Mouse (Mus musculus): ENCODE measurements around the gene Gm15262. TPM values are rescaled to one million over a fixed set of nuclear protein-coding genes. Genes with fewer than 3 reads are reported as not detected.
"Not testable (repeated sequence)": the region's sequence is repeated elsewhere in the genome, so short reads cannot be mapped to it uniquely, and the experiment has no call there.

The Gm15262 gene
- not detected in 2 replicates for polyA plus RNA-seq (2012; rRNA removed)

DNA sequence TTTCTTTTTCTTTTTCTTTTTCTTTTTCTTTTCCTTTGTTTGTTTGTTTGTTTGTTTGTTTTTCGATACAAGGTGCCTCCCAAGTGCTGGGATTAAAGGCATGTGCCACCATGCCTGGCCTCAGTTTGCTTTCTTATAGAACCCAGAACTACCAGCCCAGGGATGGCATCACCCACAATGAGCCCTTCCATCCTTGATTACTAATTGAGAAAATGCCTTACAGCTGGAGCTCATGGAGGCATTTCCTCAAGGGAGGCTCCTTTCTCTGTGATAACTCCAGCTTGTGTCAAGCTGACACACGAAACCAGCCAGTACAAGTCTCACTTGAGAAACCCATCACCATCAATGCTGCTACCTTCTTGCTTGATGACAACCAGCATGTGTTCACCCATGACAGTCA, at the start of gene Gm15262:
TSS of gene Gm15262 (plus strand) at position 301 of the 400 bp plus-strand sequence.
- not testable (repeated sequence) for DNase-seq; H3K4me1 ChIP-seq (ENCODE audit: control insufficient read depth, insufficient read depth, low read length); H3K27ac ChIP-seq (ENCODE audit: insufficient read depth, low read depth, low read length); H3K36me3 ChIP-seq (ENCODE audit: control insufficient read depth, insufficient read depth, low read length); H3K4me3 ChIP-seq (ENCODE audit: insufficient read depth, low read depth, low read length); H3K27me3 ChIP-seq (replicated peaks; ENCODE audit: control insufficient read depth, insufficient read depth, low read length)
- WGBS, result 74% methylated on average over 2 of the region's 2 CpGs

DNA sequence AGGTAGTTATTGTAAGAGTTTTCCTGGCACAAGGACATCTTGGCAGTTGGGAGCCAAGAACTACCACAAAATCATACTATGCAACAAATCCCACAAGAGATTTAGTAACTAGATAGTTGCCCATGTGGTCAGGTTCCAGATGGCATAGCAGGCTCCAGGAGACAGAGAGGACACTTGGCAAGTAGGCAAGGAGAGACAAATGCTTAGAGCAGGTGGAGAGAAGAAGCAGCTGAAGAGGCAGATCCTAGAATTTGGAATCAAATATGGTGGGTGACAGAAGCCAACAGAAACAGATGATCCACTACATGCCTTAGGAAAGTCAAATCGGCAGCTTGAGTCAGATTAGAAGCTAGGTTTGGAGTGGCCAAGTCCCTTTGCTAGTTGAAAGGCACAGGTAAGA, 20.9 kb downstream of the Gm15262 start:
- H3K36me3 ChIP-seq (ENCODE audit: control insufficient read depth, insufficient read depth, low read length), result no peaks in the 10 kb centered on the region
- no peak overlapping the region for H3K4me3 ChIP-seq (ENCODE audit: insufficient read depth, low read depth, low read length)
- H3K27ac ChIP-seq (ENCODE audit: insufficient read depth, low read depth, low read length), result no peak overlapping the region
- no peak for TF ChIP-seq CTCF (conservative IDR thresholded peaks at IDR 0.05; ENCODE audit: insufficient read depth, insufficient read length, low read depth, low read length)
- TF ChIP-seq POLR2A (IDR thresholded peaks at IDR 0.05; ENCODE audit: low read depth, low read length), result no peak
- 95% methylated on average over 1 of the region's 1 CpGs for WGBS
- no peaks in the 10 kb centered on the region for H3K4me1 ChIP-seq (ENCODE audit: control insufficient read depth, insufficient read depth, low read length)
- no peak for DNase-seq
- H3K27me3 ChIP-seq (replicated peaks; ENCODE audit: control insufficient read depth, insufficient read depth, low read length), result no peaks in the 10 kb centered on the region

DNA sequence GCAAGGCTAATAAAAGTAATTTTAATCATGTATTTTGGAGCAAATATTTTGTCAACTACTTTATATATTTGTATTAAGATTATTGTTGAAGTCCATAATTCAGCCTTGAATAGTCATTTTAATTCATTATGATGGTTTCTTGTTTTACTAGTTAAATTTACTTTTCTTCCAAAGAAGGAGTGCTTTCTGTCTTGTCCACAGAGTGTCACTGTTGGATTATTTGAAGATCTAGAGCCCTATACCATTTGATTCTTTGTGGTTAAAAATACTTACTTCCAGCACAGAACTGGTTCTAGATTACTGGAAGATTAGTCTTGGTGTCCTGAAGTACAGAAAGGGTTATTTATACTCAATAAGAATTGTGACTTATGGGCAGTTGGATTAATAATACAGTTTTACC, 29.2 kb downstream of the Gm15262 start:
- no peaks in the 10 kb centered on the region for H3K27me3 ChIP-seq (replicated peaks; ENCODE audit: control insufficient read depth, insufficient read depth, low read length)
- no peak for TF ChIP-seq POLR2A (IDR thresholded peaks at IDR 0.05; ENCODE audit: low read depth, low read length)
- TF ChIP-seq CTCF (conservative IDR thresholded peaks at IDR 0.05; ENCODE audit: insufficient read depth, insufficient read length, low read depth, low read length), result no peak

DNA sequence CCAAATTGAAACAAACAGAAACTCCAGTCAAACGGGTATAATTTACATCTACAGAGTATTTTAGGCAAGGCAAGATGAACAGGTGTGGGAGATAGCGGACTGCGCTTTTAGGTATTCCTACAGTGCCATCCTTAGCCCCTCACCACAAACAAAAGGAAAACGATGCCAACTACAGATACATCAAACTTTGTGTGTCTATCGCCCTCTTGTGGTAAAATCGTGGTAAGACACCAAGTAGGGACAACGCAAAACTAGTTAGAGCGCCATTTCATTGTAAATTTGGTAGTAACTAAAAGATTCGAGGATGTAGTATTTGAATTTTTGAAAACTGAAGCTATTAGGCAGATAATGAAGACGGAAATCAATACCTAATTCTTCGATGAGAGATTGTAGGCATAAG, 83.7 kb downstream of the Gm15262 start:
- no peak for TF ChIP-seq POLR2A (IDR thresholded peaks at IDR 0.05; ENCODE audit: low read depth, low read length)
- TF ChIP-seq CTCF (conservative IDR thresholded peaks at IDR 0.05; ENCODE audit: insufficient read depth, insufficient read length, low read depth, low read length), result no peak; the same call in 1 of the 2 replicates

More for the DNA sequence above, 29.2 kb downstream of the Gm15262 start:
- Histone ChIP-seq H3K27ac (ENCODE audit: insufficient read depth, low read depth, low read length) (no peak overlapping the region), H3K4me1 (ENCODE audit: control insufficient read depth, insufficient read depth, low read length) (no peaks in the 10 kb centered on the region), H3K36me3 (ENCODE audit: control insufficient read depth, insufficient read depth, low read length) (no peaks in the 10 kb centered on the region), H3K4me3 (ENCODE audit: insufficient read depth, low read depth, low read length) (no peak overlapping the region)
- no peak for DNase-seq

DNA sequence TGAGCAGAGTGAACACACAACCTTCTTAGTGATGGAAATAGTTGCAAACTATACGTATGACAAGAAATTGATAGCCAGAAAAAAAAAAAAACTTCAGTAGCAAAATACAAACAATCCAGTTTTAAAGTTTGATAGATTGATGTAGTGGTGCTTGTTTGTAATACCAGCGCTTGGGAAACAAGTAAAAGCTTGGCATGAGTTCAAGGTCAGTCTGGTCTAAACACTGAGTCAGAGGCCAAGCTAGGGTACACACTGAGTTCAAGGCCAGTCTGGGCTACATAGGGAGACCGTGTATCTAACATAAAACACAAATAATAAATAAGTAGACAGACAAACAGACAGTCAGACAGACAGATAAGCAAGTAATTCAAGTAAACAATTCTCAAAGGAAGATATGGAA, 84.2 kb downstream of the Gm15262 start:
- 55% methylated on average over 3 of the region's 3 CpGs for WGBS
- DNase-seq, result no peak
- TF ChIP-seq CTCF (conservative IDR thresholded peaks at IDR 0.05; ENCODE audit: insufficient read depth, insufficient read length, low read depth, low read length), result no peak
- TF ChIP-seq POLR2A (IDR thresholded peaks at IDR 0.05; ENCODE audit: low read depth, low read length), result no peak
- no peaks in the 10 kb centered on the region for H3K27me3 ChIP-seq (replicated peaks; ENCODE audit: control insufficient read depth, insufficient read depth, low read length)
- H3K36me3 ChIP-seq (ENCODE audit: control insufficient read depth, insufficient read depth, low read length), result no peaks in the 10 kb centered on the region
- no peaks in the 10 kb centered on the region for H3K4me1 ChIP-seq (ENCODE audit: control insufficient read depth, insufficient read depth, low read length)
- H3K27ac ChIP-seq (ENCODE audit: insufficient read depth, low read depth, low read length), result no peak overlapping the region
- H3K4me3 ChIP-seq (ENCODE audit: insufficient read depth, low read depth, low read length), result no peak overlapping the region

More for the DNA sequence above, 83.7 kb downstream of the Gm15262 start:
- Histone ChIP-seq H3K36me3 (ENCODE audit: control insufficient read depth, insufficient read depth, low read length) (no peaks in the 10 kb centered on the region), H3K4me3 (ENCODE audit: insufficient read depth, low read depth, low read length) (no peak overlapping the region), H3K4me1 (ENCODE audit: control insufficient read depth, insufficient read depth, low read length) (no peaks in the 10 kb centered on the region), H3K27ac (ENCODE audit: insufficient read depth, low read depth, low read length) (no peak overlapping the region), H3K27me3 (replicated peaks; ENCODE audit: control insufficient read depth, insufficient read depth, low read length) (no peaks in the 10 kb centered on the region)
- 40% methylated on average over 11 of the region's 11 CpGs for WGBS
- DNase-seq, result peak; percentile 0

DNA sequence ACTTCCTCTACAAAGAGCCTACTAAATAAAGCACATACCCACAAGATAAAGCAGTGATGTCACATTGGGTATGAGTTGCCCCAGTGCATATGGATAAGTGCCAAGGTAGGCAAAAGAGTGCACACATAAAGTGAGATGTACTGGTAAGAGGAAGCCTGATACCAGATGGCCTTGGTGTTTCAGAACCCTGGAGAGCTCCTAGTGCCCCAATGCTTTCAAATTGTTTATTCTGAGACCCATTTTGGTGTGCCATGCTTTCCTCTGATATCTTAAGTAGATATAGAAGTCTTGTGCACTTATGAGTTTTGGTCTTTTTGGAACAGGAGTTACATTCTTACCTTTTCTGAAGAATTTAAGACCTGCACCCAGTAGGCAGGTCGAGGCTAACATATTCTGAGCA, 88.3 kb downstream of the Gm15262 start:
- TF ChIP-seq CTCF (conservative IDR thresholded peaks at IDR 0.05; ENCODE audit: insufficient read depth, insufficient read length, low read depth, low read length) (no peak), POLR2A (IDR thresholded peaks at IDR 0.05; ENCODE audit: low read depth, low read length) (no peak)
- H3K36me3 ChIP-seq (ENCODE audit: control insufficient read depth, insufficient read depth, low read length), result no peaks in the 10 kb centered on the region
- no peak for DNase-seq
- no peaks in the 10 kb centered on the region for H3K27me3 ChIP-seq (replicated peaks; ENCODE audit: control insufficient read depth, insufficient read depth, low read length)
- no peak overlapping the region for H3K27ac ChIP-seq (ENCODE audit: insufficient read depth, low read depth, low read length)
- H3K4me1 ChIP-seq (ENCODE audit: control insufficient read depth, insufficient read depth, low read length), result no peaks in the 10 kb centered on the region
- 48% methylated on average over 1 of the region's 1 CpGs for WGBS
- H3K4me3 ChIP-seq (ENCODE audit: insufficient read depth, low read depth, low read length), result no peak overlapping the region

DNA sequence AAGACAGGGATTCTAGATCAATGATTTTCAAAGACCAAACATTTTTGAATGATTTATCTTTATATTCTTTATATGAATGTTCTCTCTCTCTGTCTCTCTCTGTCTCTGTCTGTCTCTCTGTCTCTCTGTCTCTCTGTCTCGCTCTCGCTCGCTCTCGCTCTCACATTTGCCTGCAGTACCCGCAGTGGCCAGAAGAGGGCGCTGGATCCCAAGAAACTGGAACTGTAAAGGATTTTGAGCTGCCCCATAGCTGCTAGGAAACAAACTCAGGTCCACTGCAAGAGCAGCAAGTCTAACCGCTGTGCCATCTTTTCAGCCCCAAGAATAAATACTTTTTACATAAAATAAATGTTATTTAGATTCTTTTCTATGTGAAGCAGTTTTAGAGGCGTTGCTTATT, 98.5 kb downstream of the Gm15262 start:
- Histone ChIP-seq H3K27ac (ENCODE audit: insufficient read depth, low read depth, low read length) (no peak overlapping the region), H3K4me3 (ENCODE audit: insufficient read depth, low read depth, low read length) (no peak overlapping the region), H3K4me1 (ENCODE audit: control insufficient read depth, insufficient read depth, low read length) (no peaks in the 10 kb centered on the region), H3K27me3 (replicated peaks; ENCODE audit: control insufficient read depth, insufficient read depth, low read length) (no peaks in the 10 kb centered on the region), H3K36me3 (ENCODE audit: control insufficient read depth, insufficient read depth, low read length) (no peaks in the 10 kb centered on the region)
- TF ChIP-seq CTCF (conservative IDR thresholded peaks at IDR 0.05; ENCODE audit: insufficient read depth, insufficient read length, low read depth, low read length), result peak; percentile 56
- TF ChIP-seq POLR2A (IDR thresholded peaks at IDR 0.05; ENCODE audit: low read depth, low read length), result no peak
- DNase-seq, result peak; percentile 16
- 39% methylated on average over 8 of the region's 8 CpGs for WGBS

DNA sequence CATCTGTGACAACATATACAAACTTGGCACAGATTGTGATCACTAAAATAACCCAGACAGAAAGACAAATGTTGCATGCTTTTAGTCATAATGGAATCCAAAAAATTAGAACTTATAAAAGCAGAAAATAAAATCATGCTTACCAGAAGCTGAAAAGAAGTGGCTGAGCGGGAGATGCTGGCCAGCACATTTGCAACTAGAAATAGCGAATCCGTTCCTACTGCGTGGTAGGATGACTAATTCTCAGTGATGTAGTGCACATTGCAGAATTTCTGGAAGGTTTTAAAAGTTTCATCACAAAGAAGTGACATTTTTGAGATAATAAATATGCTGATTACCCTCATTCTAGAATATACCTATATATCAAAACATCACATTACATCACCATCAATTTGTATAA, 100.7 kb downstream of the Gm15262 start:
- H3K27ac ChIP-seq (ENCODE audit: insufficient read depth, low read depth, low read length), result no peak overlapping the region
- no peaks in the 10 kb centered on the region for H3K4me1 ChIP-seq (ENCODE audit: control insufficient read depth, insufficient read depth, low read length)
- DNase-seq, result no peak
- TF ChIP-seq POLR2A (IDR thresholded peaks at IDR 0.05; ENCODE audit: low read depth, low read length) (no peak), CTCF (conservative IDR thresholded peaks at IDR 0.05; ENCODE audit: insufficient read depth, insufficient read length, low read depth, low read length) (no peak)
- no peaks in the 10 kb centered on the region for H3K36me3 ChIP-seq (ENCODE audit: control insufficient read depth, insufficient read depth, low read length)
- H3K4me3 ChIP-seq (ENCODE audit: insufficient read depth, low read depth, low read length), result no peak overlapping the region
- WGBS, result 91% methylated on average over 4 of the region's 4 CpGs
- H3K27me3 ChIP-seq (replicated peaks; ENCODE audit: control insufficient read depth, insufficient read depth, low read length), result no peaks in the 10 kb centered on the region

All from kidney, adult 2 months (tissue).